Mouse (Mus musculus) left cerebral cortex, adult 18-20 months (tissue): ENCODE results near the gene Cyp2u1. TPM values are rescaled to one million over a fixed set of nuclear protein-coding genes. Genes with fewer than 3 reads are reported as not detected.
"Not testable (repeated sequence)": the region's sequence is repeated elsewhere in the genome, so short reads cannot be mapped to it uniquely, and the experiment has no call there.

Source experiments
- DNase-seq, 2 experiments: peaks; one replicate each; pipeline ENCODE4 v3.0.0; 2021 to 2022; ENCODE audit warnings: low spot score in 2 of 2, mixed read lengths in 1 of 2
- long read RNA-seq, 2 experiments: library from polyadenylated mRNA; stranded (forward); transcript quantifications; one replicate each; pipeline ENCODE4 v2.0.0; 2021
- total RNA-seq, 2 experiments: library from RNA; stranded (reverse); gene quantifications; 2 replicates each; pipeline ENCODE4 v1.2.3; 2021

Gene Cyp2u1
- 10 to 100 TPM; 15.9 to 17.0 TPM for total RNA-seq
- long read RNA-seq, experiment 1, transcript Cyp2u1-203 (4 exons, 1,716 nt), result major isoform, 6 of 11 reads
- long read RNA-seq, experiment 1, partial matches to known transcripts, result 4 of 11 reads
- long read RNA-seq, experiment 1, other reads (novel, unspliced or antisense), result 1 of 11 reads
- long read RNA-seq, experiment 2, full-length matches to known transcripts, result 9 of 11 reads
- long read RNA-seq, experiment 2, partial matches to known transcripts, result 1 of 11 reads
- long read RNA-seq, experiment 2, other reads (novel, unspliced or antisense), result 1 of 11 reads

DNA sequence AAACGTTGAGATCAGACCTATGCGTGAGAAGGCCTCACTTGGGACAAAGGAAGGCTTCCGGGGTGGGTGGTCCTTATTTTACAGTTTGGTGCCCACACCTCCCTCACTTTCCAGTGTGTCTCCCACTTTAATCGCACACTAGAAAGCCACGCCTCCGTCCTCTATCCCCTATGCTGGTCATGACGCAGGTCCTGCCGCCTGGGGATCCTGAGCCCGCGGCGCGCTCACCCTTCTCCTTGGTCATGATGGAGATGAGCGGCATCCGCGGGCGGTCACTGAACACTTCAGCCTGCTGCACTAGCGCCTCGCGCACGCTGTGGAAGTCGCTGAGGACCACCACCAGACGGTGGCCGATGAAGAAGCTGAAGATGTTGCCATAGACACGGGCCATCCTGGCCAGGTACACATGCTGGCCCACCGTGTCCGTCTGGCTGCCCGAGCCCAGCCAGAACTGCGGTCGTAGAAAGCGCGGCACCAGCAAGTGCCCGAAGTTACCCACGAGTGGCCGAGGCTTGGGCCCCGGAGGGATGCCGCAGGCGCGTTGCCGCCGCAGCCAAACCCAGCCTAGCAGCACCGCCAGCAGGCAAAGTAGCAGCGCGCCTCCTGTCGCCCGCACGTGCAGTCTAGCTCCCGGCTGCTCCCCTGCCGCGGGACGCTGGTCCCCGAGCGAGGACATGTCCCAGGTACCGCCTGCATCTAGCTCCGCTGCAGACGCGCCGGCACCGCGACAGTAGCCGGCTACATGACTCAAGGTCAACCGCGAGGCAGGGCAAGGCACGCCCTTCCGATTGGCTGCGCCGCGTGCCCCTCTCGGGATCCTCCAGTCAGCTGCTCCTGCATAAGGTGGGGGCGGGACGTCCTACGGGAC lies at the start of gene Cyp2u1:
TSS of gene Cyp2u1 (minus strand) at position 776 of the 868 bp plus-strand sequence.
- DNase-seq, result peak; percentile 88 to 94

DNA sequence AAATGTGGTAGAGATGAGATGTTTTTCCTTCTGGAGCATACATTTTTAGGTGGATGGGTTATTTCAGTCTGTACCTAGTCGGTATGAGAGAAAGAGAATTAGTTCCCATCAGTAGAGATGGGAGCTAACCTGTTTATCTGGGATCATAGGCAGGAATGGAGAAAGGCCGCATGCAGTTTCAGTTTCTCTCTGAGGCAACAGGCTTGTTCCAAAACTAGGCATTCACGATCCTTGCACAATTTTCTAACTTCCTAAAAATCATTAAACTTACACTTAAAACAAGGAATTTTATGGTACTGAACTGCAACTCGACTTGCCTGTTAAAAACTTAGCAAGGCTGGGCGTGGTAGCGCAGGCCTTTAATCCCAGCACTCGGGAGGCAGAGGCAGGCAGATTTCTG lies 47.5 kb upstream of the Cyp2u1 start:
- DNase-seq, result no peak

- DNase-seq, result no peak
Observed at GRCm38 (mm10) chr3:131349013-131349412, 46.0 kb upstream of the Cyp2u1 start.

DNA sequence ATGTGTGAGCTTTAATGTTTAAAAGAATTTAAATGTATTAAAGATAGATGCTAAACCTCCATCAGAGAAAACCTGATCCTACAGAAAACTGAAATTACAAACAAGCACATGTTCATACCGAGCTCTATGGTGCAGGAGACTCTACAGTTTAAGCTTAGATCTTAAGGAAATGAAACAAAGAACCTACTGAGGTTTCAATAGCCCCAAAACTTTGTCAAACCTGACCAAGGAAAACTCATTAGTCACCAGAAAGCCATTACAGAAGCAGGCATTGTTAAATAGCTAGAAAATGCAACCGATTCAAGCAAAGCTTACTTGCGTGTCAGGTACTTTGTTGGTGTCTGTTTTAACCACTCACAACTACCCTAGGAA lies 45.5 kb upstream of the Cyp2u1 start:
- DNase-seq, result no peak

DNA sequence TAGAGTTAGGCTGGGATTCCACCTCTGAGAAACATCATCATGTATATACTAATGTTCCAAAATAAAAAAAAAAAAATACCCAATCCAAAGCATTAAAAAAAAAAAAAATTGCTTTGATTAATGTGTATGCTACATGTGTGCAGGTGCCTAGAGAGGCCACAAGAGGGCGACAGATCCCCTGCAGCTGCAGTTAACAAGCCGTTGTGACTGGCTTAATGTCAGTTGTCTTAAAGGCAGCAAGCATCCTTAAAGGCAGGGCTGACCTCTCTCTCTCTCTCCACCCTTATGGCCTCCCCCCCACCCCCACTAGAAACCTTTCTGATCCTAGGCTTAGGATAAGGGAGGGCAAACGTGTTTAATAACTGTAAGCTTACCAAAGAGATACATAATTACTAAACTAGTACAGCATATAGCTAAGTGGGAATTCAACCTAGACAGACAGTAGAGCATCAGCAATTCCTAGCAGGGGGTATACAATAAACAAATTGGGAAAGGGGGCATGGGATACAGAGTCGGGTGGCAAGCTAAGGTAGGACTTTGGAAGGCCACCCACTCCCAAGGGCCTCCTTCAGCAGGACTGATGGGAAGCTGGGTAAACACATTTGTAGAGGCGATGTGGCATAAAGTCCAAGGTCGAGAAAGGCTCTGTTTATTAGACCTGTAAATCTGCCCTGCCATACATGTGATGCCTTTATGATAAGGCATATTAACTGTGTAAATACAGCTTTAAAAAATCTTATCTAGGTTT lies 45.0 kb upstream of the Cyp2u1 start:
- DNase-seq, result no peak

DNA sequence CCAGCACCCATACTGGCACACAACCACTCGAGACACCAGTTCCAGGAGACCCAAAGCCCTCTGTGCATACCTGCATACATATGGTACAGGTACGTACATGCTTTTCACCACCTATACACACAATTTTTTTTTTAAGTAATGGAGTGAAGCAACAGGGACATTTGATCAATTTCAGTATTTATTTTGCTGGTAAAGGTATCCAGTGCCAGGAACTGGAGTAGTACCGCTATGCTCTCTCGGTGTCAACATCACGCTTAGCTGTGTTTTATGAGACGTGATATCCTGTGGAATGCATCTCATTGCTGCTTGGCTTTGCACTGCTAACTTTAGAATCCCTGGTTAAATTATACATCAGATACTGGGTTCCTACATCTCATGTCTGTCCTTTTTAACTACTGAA lies 42.9 kb upstream of the Cyp2u1 start:
- DNase-seq, result no peak

DNA sequence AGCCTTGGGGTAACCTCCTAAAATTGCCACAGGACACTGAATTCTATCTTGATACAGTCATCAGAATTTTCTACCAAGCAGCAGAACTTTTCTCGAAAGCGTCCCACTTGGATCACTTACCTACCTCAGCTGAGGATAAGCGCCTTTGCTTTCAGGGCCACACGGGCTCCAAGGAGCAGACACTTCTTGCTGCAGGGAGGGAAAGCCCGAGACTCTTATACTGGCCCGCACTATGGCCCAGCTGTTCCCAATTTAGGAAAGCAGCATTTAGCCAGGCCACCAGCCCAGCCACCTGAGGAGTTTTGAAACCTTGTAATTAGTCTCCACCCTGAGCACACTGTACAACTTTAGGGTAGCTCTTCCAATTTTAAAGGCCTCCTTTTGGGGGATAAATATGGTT lies 40.3 kb upstream of the Cyp2u1 start:
- DNase-seq, result no peak

DNA sequence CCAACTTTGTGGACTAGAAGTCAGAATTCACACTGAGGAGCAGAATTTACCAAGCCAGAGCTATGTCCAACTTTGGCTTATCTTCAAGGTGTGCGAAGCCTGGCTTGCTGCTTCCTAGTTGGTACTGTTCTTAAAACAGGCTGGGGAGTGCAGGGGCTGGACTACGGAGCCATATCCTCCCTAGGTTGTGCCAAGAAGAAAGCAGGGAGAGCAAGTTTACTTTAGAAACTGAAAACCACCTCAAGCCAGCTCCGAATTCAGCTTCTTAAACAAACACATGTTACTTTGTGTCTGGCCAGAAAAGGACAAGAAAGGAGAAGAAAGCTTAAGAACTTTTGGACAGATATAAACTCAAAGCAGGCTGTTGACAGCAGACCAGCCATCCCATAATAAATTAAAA lies 37.9 kb upstream of the Cyp2u1 start:
- no peak for DNase-seq

DNA sequence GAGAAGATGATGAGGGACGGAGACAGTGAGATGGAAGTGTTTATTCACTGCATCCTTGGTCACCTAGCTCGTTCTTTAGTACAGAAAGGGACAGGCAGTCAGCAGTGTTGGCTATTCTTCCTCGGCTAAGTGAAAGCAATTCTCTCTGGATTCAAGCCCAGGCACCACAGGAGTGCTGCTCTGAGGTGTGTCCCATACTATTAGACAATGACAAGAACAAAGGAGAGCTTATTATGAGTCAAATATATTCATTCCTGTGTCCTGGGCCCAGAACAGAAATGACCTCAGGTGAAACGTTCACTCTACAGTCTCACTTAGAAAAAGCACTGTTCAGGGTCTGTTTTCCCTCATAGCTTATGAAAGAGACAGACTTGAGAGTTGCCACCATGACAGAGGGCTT lies 36.3 kb upstream of the Cyp2u1 start:
- no peak for DNase-seq

DNA sequence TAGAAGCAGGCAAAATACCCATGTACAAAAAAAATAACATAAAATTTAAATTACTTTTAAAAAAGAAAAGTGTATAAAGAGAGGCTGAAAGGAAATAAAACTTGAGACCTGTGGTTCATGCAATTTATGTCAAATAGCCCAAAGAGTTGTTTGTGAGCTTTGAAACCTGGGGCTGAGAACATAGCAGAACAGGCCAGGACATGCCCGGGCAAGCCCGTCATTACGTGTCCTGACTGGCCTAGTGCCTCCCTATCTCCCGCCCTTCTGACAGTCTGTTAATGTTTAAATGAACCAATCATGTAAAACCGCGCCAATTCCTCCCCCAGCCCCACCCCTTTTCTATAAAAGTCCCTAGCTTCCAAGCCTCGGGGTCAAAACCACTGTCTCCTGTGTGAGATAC lies 34.7 kb upstream of the Cyp2u1 start:
- not testable (repeated sequence) for DNase-seq

- DNase-seq, result no peak
Observed at GRCm38 (mm10) chr3:131336629-131337028, 33.6 kb upstream of the Cyp2u1 start.

DNA sequence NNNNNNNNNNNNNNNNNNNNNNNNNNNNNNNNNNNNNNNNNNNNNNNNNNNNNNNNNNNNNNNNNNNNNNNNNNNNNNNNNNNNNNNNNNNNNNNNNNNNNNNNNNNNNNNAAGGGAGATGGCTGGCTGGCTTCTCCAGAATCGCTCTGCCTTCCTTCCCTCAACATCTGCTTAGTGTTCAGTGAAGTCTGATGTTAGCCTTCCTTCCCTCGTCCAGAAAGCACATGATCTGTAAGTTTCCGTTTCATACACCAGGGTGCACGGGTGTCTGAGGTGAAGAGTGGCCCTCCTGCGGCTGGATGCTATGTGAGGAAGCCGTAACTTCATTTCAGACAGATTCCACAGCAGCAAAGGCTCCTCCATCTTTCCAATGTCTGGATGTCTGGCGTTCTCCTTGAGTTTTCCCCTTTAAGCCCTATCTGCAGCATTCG lies 32.1 kb upstream of the Cyp2u1 start:
- no peak for DNase-seq

DNA sequence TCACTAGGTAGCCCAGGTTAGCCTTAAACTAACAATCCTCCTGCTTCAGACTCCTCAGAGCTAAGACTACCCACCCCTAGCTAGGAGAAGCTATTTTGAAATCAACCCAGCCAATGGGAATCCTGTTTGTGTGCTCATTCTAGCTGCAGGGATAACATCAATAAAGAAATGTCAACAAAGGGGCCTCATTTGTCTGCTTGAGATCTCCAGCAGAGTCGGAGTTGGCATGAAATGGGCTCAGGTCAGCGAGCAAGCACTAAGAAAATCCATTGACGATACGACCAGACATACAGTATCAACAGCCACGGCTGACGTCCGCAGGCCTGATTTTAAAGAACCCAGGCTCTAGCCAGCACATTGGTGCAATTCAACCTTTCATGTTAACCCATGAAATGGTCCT lies 24.2 kb upstream of the Cyp2u1 start:
- no peak for DNase-seq

DNA sequence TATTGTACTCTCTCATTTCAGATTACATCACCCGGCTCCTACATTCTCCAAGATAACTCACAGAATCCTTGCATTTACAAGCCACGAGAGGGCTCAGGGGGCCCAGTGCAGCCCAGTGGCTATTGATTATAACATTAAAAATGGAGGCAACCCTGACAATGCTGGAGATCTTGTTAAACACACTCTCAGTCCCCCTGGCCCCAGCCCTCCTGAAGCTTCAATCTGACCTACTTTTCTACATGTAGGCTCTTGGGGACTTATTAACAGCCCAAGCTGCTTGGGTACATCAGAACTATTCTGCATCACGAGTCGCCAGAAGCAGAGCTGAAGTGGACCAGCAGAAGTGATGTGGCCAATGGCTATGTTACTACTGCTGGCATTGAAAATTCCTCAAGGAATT lies 23.6 kb upstream of the Cyp2u1 start:
- no peak for DNase-seq

- DNase-seq, result no peak
Observed at GRCm38 (mm10) chr3:131322081-131322815, 19.2 kb upstream of the Cyp2u1 start.

DNA sequence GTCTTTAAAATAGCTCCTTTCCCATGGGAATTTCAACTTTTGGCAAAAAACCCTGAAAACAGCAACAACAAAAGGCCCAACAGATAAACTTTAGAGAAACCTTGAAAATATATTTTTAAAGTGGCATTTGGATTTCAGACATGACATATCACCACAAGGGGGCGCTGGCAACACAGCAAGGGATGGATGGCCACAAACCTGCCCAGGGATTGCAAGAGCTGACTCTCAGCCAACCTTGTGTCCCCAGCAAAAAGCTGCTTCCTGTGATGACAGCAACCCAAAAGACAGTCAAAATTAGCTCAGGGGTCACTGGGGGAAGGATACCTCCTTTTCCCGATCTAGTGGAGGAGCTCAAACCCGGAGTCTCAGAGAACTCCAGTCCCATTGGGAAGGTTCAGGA lies 17.2 kb upstream of the Cyp2u1 start:
- peak; percentile 74 to 87 for DNase-seq

DNA sequence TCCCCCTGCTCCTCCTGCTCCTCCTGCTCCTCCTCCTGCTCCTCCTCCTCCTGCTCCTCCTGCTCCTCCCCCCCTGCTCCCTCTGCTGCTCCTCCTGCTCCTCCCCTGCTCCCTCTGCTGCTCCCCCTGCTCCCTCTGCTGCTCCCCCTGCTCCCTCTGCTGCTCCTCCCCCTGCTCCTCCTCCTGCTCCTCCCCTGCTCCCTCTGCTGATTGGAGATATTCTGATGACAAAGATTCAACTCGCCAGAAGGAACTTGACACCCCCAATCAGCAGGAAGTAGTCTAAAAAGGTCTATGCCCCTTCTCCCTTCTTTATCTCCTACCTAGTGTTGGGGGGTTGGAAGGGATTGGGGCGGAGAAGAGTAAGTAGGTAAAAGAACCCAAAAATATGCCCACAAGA lies 15.2 kb upstream of the Cyp2u1 start:
- DNase-seq, result no peak

DNA sequence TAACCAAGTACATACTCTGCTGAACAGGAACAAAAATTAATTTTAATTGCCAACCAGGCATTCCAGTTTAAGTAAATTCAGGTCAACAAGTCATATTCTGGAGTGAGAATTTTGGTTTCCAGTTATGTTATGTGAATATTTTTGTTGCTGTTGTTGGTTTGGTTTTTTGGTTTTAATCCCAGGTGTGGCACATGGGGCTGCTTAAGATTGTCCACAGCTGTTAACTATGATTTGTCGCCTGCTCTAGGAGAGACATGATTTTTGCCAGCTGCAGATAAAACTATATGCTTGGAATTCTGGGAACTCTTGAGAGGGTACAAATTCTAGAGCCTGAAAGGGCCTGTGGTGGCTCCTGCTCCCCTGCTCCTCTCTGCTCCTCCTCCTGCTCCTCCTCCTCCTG lies 14.1 kb upstream of the Cyp2u1 start:
- no peak for DNase-seq

- no peak for DNase-seq
Observed at GRCm38 (mm10) chr3:131315957-131316510, 13.0 kb upstream of the Cyp2u1 start.

GRCm38 (mm10) chr3:131312340-131312739 lies 9.3 kb upstream of the Cyp2u1 start:
- no peak for DNase-seq

DNA sequence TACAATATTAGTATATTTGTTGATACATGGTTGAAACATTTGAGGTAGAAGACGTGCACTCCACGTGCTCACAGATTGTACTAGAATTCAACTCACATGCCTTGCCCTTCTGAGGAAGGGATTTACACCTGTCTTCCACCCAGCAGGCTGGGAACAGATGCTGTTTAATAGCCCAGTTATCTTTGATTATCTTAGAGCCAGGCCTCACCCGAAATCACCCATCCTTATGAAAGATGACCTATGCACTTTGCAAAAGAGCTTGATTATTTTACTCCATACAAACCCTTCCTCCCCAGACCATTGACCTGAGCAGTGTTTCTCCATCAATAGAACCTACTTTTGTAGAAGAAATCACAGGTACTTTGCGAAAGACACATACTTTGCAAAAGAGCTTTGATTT lies 7.5 kb upstream of the Cyp2u1 start:
- DNase-seq, result no peak
